Mouse (Mus musculus): Measurements from ENCODE around the gene Tmem102.

Gene Tmem102

GRCm38 (mm10) chr11:69787306-69787705 is 18.1 kb downstream of the Tmem102 start:
- DNase-seq (ENCODE audit: low read depth) = no peak

- peak; percentile 21 for DNase-seq (ENCODE audit: low read depth)
These were observed 20.6 kb downstream of the Tmem102 start for GRCm38 (mm10) chr11:69784793-69785272.

- no peak for DNase-seq (ENCODE audit: low read depth)
These were observed 23.6 kb downstream of the Tmem102 start for GRCm38 (mm10) chr11:69781828-69782227.

- no peak for DNase-seq (ENCODE audit: low read depth)
These were observed 26.4 kb downstream of the Tmem102 start for GRCm38 (mm10) chr11:69778985-69779384.

GRCm38 (mm10) chr11:69778258-69778982 is 27.0 kb downstream of the Tmem102 start:
- no peak for DNase-seq (ENCODE audit: low read depth)

GRCm38 (mm10) chr11:69777504-69778257 is 27.7 kb downstream of the Tmem102 start:
- no peak for DNase-seq (ENCODE audit: low read depth)

GRCm38 (mm10) chr11:69776488-69776887 is 28.9 kb downstream of the Tmem102 start:
- DNase-seq (ENCODE audit: low read depth) = no peak

GRCm38 (mm10) chr11:69775716-69776115 is 29.7 kb downstream of the Tmem102 start:
- no peak for DNase-seq (ENCODE audit: low read depth)

GRCm38 (mm10) chr11:69774961-69775360 is 30.5 kb downstream of the Tmem102 start:
- DNase-seq (ENCODE audit: low read depth) = no peak

GRCm38 (mm10) chr11:69767625-69767909 is 37.9 kb downstream of the Tmem102 start:
- DNase-seq (ENCODE audit: low read depth) = no peak

GRCm38 (mm10) chr11:69766872-69767624 is 38.4 kb downstream of the Tmem102 start:
- DNase-seq (ENCODE audit: low read depth) = no peak

- DNase-seq (ENCODE audit: low read depth) = peak; percentile 40
These were observed 39.3 kb downstream of the Tmem102 start for GRCm38 (mm10) chr11:69766126-69766609.

GRCm38 (mm10) chr11:69765221-69766125 is 40.0 kb downstream of the Tmem102 start, which contains the start of gene Zbtb4:
Gene Zbtb4 (plus strand): TSS chr11:69765912.
- DNase-seq (ENCODE audit: low read depth) = peak; percentile 39

- DNase-seq (ENCODE audit: low read depth) = peak; percentile 62
These were observed 41.9 kb downstream of the Tmem102 start for GRCm38 (mm10) chr11:69763551-69763950.

- no peak for DNase-seq (ENCODE audit: low read depth)
These were observed 43.6 kb downstream of the Tmem102 start, which contains the start of gene Slc35g3 for GRCm38 (mm10) chr11:69761868-69762267. Gene Slc35g3 (minus strand): TSS chr11:69761968.

GRCm38 (mm10) chr11:69760901-69761200 is 44.6 kb downstream of the Tmem102 start:
- no peak for DNase-seq (ENCODE audit: low read depth)

GRCm38 (mm10) chr11:69760160-69760900 is 45.1 kb downstream of the Tmem102 start:
- DNase-seq (ENCODE audit: low read depth) = no peak

- DNase-seq (ENCODE audit: low read depth) = peak; percentile 97
These were observed 46.3 kb downstream of the Tmem102 start for GRCm38 (mm10) chr11:69758971-69759721.

GRCm38 (mm10) chr11:69758478-69758970 is 46.9 kb downstream of the Tmem102 start, which contains the start of gene Polr2a:
Gene Polr2a (minus strand): TSS chr11:69758637.
- DNase-seq (ENCODE audit: low read depth) = peak; percentile 99

GRCm38 (mm10) chr11:69758090-69758456 is 47.4 kb downstream of the Tmem102 start:
- peak; percentile 95 for DNase-seq (ENCODE audit: low read depth)

Data from 416B (cell line).